Mouse (Mus musculus): ENCODE measurements around the gene Tcf12.

DNA sequence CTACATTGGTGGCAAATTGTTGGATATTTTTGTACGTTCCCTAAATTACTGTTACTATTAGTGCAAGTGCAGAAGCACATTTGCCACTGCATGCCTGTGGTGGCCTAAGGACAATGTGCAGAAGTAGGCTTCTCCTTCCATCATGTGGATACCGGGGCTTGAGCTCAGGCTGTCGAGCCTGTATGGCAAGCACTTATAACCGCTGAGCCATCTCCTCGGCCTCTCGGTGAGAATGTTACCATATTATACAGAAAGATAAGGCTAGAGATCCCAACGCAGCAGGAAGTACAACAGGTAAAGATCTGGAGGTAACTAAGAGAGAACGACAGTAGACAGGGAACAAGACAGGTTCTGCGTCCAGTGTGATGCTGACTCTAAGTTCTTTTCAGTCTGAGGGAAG lies 263.8 kb downstream of the Tcf12 start:
- no peak for TF ChIP-seq CTCF (IDR thresholded peaks at IDR 0.05; ENCODE audit: low read depth, low read length)
- no peak for TF ChIP-seq POLR2AphosphoS5 (IDR thresholded peaks at IDR 0.05; ENCODE audit: insufficient replicate concordance, low read depth, low read length)
- TF ChIP-seq GATA1 (IDR thresholded peaks at IDR 0.05; ENCODE audit: borderline replicate concordance, low read length): no peak
- TF ChIP-seq TAL1 (conservative IDR thresholded peaks at IDR 0.05; ENCODE audit: low read depth, low read length): no peak
